Mouse (Mus musculus): ENCODE results near the gene Thrap3.

Gene Thrap3

GRCm38 (mm10) chr4:126123309-126124040 lies 79.1 kb downstream of the Thrap3 start:
- H3K27me3 ChIP-seq (ENCODE audit: control insufficient read depth, insufficient read depth, low read length, poor library complexity, severe bottlenecking) = no peaks in the 10 kb centered on the region

GRCm38 (mm10) chr4:126120506-126120905 lies 82.1 kb downstream of the Thrap3 start:
- DNase-seq (ENCODE audit: low read depth, low spot score) = no peak
- Histone ChIP-seq H3K27me3 (ENCODE audit: control insufficient read depth, insufficient read depth, low read length, poor library complexity, severe bottlenecking) (no peaks in the 10 kb centered on the region), H3K36me3 (ENCODE audit: control insufficient read depth, insufficient read depth, low read length, poor library complexity, severe bottlenecking) (no peaks in the 10 kb centered on the region)

More at GRCm38 (mm10) chr4:126123309-126124040, 79.1 kb downstream of the Thrap3 start:
- DNase-seq (ENCODE audit: low read depth, low spot score) = no peak
- no peaks in the 10 kb centered on the region for H3K36me3 ChIP-seq (ENCODE audit: control insufficient read depth, insufficient read depth, low read length, poor library complexity, severe bottlenecking)

- no peaks in the 10 kb centered on the region for H3K27me3 ChIP-seq (ENCODE audit: control insufficient read depth, insufficient read depth, low read length, poor library complexity, severe bottlenecking)
- H3K36me3 ChIP-seq (ENCODE audit: control insufficient read depth, insufficient read depth, low read length, poor library complexity, severe bottlenecking) = no peaks in the 10 kb centered on the region
- DNase-seq (ENCODE audit: low read depth, low spot score) = no peak
These were observed 82.5 kb downstream of the Thrap3 start for GRCm38 (mm10) chr4:126120052-126120451.

GRCm38 (mm10) chr4:126119051-126119450 lies 83.5 kb downstream of the Thrap3 start:
- H3K27me3 ChIP-seq (ENCODE audit: control insufficient read depth, insufficient read depth, low read length, poor library complexity, severe bottlenecking) = no peaks in the 10 kb centered on the region
- DNase-seq (ENCODE audit: low read depth, low spot score) = no peak
- no peaks in the 10 kb centered on the region for H3K36me3 ChIP-seq (ENCODE audit: control insufficient read depth, insufficient read depth, low read length, poor library complexity, severe bottlenecking)

- Histone ChIP-seq H3K36me3 (ENCODE audit: control insufficient read depth, insufficient read depth, low read length, poor library complexity, severe bottlenecking) (no peaks in the 10 kb centered on the region), H3K27me3 (ENCODE audit: control insufficient read depth, insufficient read depth, low read length, poor library complexity, severe bottlenecking) (no peaks in the 10 kb centered on the region)
- DNase-seq (ENCODE audit: low read depth, low spot score) = no peak
These were observed 83.9 kb downstream of the Thrap3 start for GRCm38 (mm10) chr4:126118651-126119050.

- no peak for DNase-seq (ENCODE audit: low read depth, low spot score)
- H3K36me3 ChIP-seq (ENCODE audit: control insufficient read depth, insufficient read depth, low read length, poor library complexity, severe bottlenecking) = no peaks in the 10 kb centered on the region
- H3K27me3 ChIP-seq (ENCODE audit: control insufficient read depth, insufficient read depth, low read length, poor library complexity, severe bottlenecking) = no peaks in the 10 kb centered on the region
These were observed 85.4 kb downstream of the Thrap3 start for GRCm38 (mm10) chr4:126117116-126117515.

- no peak for DNase-seq (ENCODE audit: low read depth, low spot score)
- Histone ChIP-seq H3K27me3 (ENCODE audit: control insufficient read depth, insufficient read depth, low read length, poor library complexity, severe bottlenecking) (no peaks in the 10 kb centered on the region), H3K36me3 (ENCODE audit: control insufficient read depth, insufficient read depth, low read length, poor library complexity, severe bottlenecking) (no peaks in the 10 kb centered on the region)
These were observed 86.6 kb downstream of the Thrap3 start for GRCm38 (mm10) chr4:126115871-126116521.

- Histone ChIP-seq H3K27me3 (ENCODE audit: control insufficient read depth, insufficient read depth, low read length, poor library complexity, severe bottlenecking) (no peaks in the 10 kb centered on the region), H3K36me3 (ENCODE audit: control insufficient read depth, insufficient read depth, low read length, poor library complexity, severe bottlenecking) (no peaks in the 10 kb centered on the region)
- DNase-seq (ENCODE audit: low read depth, low spot score) = no peak
These were observed 87.1 kb downstream of the Thrap3 start for GRCm38 (mm10) chr4:126115411-126115810.

Measured in splenic B cell, adult 2 months (primary cell).